Mouse (Mus musculus): ENCODE measurements around the gene Wwc2. TPM values are rescaled to one million over a fixed set of nuclear protein-coding genes. Genes with fewer than 3 reads are reported as not detected.

Wwc2 gene
- polyA plus RNA-seq, 1 experiment from 2014 or later = 3.0 TPM

DNA sequence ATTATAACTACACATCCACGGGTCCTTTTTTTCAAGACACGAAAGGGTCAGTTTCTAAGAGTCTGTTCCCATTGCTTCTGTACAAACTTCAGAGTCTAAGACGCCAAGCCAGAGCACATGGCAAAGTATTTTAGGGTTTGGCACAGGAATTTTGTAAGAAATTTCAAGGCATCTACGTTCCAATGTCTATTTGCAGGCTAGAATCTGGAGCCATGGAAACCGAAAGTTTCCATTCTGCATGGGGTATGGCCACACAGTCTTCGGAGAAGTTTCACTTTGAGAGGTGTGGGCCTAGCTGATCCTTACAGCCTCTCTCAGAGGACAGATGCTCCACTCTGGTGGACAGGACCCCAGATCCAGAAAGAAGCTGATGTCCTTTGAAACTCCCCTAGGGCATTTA lies 206.8 kb downstream of the Wwc2 start:
- Histone ChIP-seq H3K36me3 (ENCODE audit: control insufficient read depth, insufficient read depth, low read length) (no peaks in the 10 kb centered on the region), H3K4me3 (ENCODE audit: low read depth, low read length) (no peak overlapping the region), H3K9me3 (replicated peaks; ENCODE audit: control insufficient read depth, low read length) (no peaks in the 10 kb centered on the region), H3K27ac (ENCODE audit: low read depth, low read length) (no peak overlapping the region), H3K9ac (ENCODE audit: low read length) (no peak overlapping the region), H3K4me2 (ENCODE audit: low read length) (no peak overlapping the region), H3K27me3 (replicated peaks; ENCODE audit: control insufficient read depth, insufficient read depth, low read length) (no peaks in the 10 kb centered on the region), H3K4me1 (ENCODE audit: control insufficient read depth, insufficient read depth, low read length) (0 out of 2 replicates have a peak, but pooled peaks cover 3% of the 10 kb centered on the region)
- ATAC-seq = no peak
- WGBS = 92% methylated on average over 6 of the region's 6 CpGs
- no peak for DNase-seq (ENCODE audit: low spot score)

DNA sequence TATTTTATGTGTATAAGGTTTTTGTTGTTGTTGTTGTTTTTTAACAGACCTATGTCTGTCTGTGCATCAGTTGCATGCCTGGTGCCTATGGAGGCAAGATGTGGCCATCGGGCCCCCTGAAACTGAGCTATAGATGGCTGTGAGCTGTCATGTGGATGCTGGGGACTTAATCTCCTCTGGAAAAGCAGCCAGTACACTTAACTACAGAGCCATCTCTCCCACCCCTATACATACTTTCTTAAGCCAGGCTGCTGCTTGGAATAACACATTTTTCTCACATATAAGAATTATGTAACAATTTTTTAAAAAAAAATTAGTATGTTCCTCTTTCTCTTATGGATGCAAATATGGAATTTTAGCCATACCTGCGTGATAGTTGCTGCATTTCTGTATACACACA lies 207.2 kb downstream of the Wwc2 start:
- ATAC-seq (no peak), DNase-seq (ENCODE audit: low spot score) (no peak)
- Histone ChIP-seq H3K36me3 (ENCODE audit: control insufficient read depth, insufficient read depth, low read length) (no peaks in the 10 kb centered on the region), H3K4me3 (ENCODE audit: low read depth, low read length) (no peak overlapping the region), H3K9ac (ENCODE audit: low read length) (no peak overlapping the region), H3K4me2 (ENCODE audit: low read length) (no peak overlapping the region), H3K27me3 (replicated peaks; ENCODE audit: control insufficient read depth, insufficient read depth, low read length) (no peaks in the 10 kb centered on the region), H3K27ac (ENCODE audit: low read depth, low read length) (no peak overlapping the region), H3K4me1 (ENCODE audit: control insufficient read depth, insufficient read depth, low read length) (0 out of 2 replicates have a peak, but pooled peaks cover 3% of the 10 kb centered on the region), H3K9me3 (replicated peaks; ENCODE audit: control insufficient read depth, low read length) (no peaks in the 10 kb centered on the region)
- 93% methylated on average over 2 of the region's 2 CpGs for WGBS

DNA sequence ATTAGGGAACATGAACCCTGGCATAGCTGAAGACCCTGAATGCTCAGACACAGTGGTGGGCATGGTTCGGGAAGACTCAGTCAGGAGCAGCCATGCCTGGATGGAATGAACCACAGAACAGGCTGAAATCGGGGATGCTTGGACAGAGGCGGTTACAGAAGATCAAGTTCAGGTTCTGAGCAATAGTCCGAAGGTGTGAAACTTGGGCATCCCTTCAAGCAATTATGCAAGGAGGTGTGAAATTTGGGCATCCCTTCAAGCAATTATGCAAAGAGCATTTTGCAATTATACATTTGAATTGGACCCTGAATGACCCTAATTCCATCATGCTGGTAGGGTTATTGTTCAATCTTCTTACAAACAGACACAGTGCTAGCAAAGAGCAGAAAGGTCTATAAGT lies 208.8 kb downstream of the Wwc2 start:
- Histone ChIP-seq H3K4me2 (ENCODE audit: low read length) (no peak overlapping the region), H3K27me3 (replicated peaks; ENCODE audit: control insufficient read depth, insufficient read depth, low read length) (no peaks in the 10 kb centered on the region), H3K36me3 (ENCODE audit: control insufficient read depth, insufficient read depth, low read length) (no peaks in the 10 kb centered on the region), H3K9me3 (replicated peaks; ENCODE audit: control insufficient read depth, low read length) (no peaks in the 10 kb centered on the region), H3K4me1 (ENCODE audit: control insufficient read depth, insufficient read depth, low read length) (no peaks in the 10 kb centered on the region), H3K9ac (ENCODE audit: low read length) (no peak overlapping the region), H3K4me3 (ENCODE audit: low read depth, low read length) (no peak overlapping the region), H3K27ac (ENCODE audit: low read depth, low read length) (no peak overlapping the region)
- no peak for ATAC-seq
- DNase-seq (ENCODE audit: low spot score) = no peak
- WGBS = 80% methylated on average over 4 of the region's 4 CpGs

DNA sequence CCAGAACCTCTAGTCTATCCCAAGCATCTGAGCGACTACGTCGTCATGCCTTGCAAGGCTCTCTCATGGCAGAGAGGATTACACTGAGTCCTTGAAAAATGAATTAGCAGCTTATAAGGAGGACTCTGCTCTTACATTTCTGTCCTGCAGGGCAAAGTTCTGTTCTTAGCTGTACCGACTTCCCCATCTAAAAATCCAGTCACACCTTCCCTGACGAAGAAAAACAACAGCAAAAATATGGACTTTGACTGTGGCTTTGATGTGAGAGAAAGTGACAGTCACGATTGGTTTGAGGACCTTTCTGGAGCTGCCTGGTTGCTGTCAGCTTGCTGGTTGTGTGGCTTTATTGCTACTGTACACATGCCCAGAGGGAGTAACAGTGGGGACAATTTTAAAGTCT lies 211.1 kb downstream of the Wwc2 start:
- WGBS = 88% methylated on average over 6 of the region's 6 CpGs
- no peaks in the 10 kb centered on the region for H3K36me3 ChIP-seq (ENCODE audit: control insufficient read depth, insufficient read depth, low read length)
- no peak overlapping the region for H3K4me2 ChIP-seq (ENCODE audit: low read length)
- no peaks in the 10 kb centered on the region for H3K27me3 ChIP-seq (replicated peaks; ENCODE audit: control insufficient read depth, insufficient read depth, low read length)
- H3K9me3 ChIP-seq (replicated peaks; ENCODE audit: control insufficient read depth, low read length) = no peaks in the 10 kb centered on the region
- DNase-seq (ENCODE audit: low spot score) (no peak), ATAC-seq (no peak)
- H3K4me3 ChIP-seq (ENCODE audit: low read depth, low read length) = no peak overlapping the region
- H3K9ac ChIP-seq (ENCODE audit: low read length) = no peak overlapping the region
- no peaks in the 10 kb centered on the region for H3K4me1 ChIP-seq (ENCODE audit: control insufficient read depth, insufficient read depth, low read length)
- no peak overlapping the region for H3K27ac ChIP-seq (ENCODE audit: low read depth, low read length)

DNA sequence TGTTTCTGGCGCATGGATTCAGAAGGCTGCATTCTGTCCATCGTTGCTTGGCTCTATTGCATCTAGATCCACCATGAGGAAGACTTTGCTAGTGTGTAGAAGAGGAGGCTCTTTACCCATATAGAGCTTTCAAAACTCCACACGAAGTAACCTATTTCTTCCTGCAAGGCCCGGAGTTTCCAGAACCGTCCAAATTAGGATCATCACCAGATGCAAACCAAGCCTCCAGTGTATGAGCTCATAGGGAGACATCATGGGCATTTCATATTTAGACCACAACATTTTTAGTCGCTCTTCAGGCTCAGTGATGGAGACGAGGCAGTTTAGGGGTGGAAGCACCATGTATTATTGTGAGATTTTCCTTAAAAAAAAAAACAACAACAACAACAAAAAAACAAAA lies 213.3 kb downstream of the Wwc2 start:
- H3K4me2 ChIP-seq (ENCODE audit: low read length) = no peak overlapping the region
- WGBS = 91% methylated on average over 7 of the region's 7 CpGs
- DNase-seq (ENCODE audit: low spot score) = no peak
- no peaks in the 10 kb centered on the region for H3K4me1 ChIP-seq (ENCODE audit: control insufficient read depth, insufficient read depth, low read length)
- H3K27me3 ChIP-seq (replicated peaks; ENCODE audit: control insufficient read depth, insufficient read depth, low read length) = no peaks in the 10 kb centered on the region
- no peaks in the 10 kb centered on the region for H3K36me3 ChIP-seq (ENCODE audit: control insufficient read depth, insufficient read depth, low read length)
- H3K4me3 ChIP-seq (ENCODE audit: low read depth, low read length) = no peak overlapping the region
- ATAC-seq = no peak
- no peak overlapping the region for H3K9ac ChIP-seq (ENCODE audit: low read length)
- no peaks in the 10 kb centered on the region for H3K9me3 ChIP-seq (replicated peaks; ENCODE audit: control insufficient read depth, low read length)
- no peak overlapping the region for H3K27ac ChIP-seq (ENCODE audit: low read depth, low read length)

Other genes with a start within 250 kb of the Wwc2 start
- gene Cldn24, start 168.8 kb downstream of the Wwc2 start, polyA plus RNA-seq (2014; fragmentation: Nextera tagmentation; extraction: Ambion mirVana) = not detected in 2 replicates
- gene Cldn22, start 166.4 kb downstream of the Wwc2 start, polyA plus RNA-seq (2014; fragmentation: Nextera tagmentation; extraction: Ambion mirVana) = not detected in 2 replicates
- gene Dctd, start 108.2 kb upstream of the Wwc2 start, polyA plus RNA-seq (2014; fragmentation: Nextera tagmentation; extraction: Ambion mirVana) = 13.5 and 14.2 TPM in 2 replicates

All from forebrain, embryonic 14.5 days (tissue).